Mouse (Mus musculus) bone marrow macrophage, adult 2 months (primary cell): ENCODE measurements around the gene Trpc4. TPM values are rescaled to one million over a fixed set of nuclear protein-coding genes. Genes with fewer than 3 reads are reported as not detected.

Experiments
- H3K27ac ChIP-seq: 2 replicates; pipeline ENCODE4 v1.5.1; 2012; ENCODE audit warnings: low read depth, low read length; ENCODE audit not compliant: insufficient read depth
- H3K4me1 ChIP-seq: 2 replicates; pipeline ENCODE4 v1.6.1; 2012; ENCODE audit warnings: low read length; ENCODE audit not compliant: control insufficient read depth, insufficient read depth
- H3K4me3 ChIP-seq: 2 replicates; pipeline ENCODE4 v1.5.1; 2012; ENCODE audit warnings: mild to moderate bottlenecking, low read length, moderate library complexity; ENCODE audit not compliant: insufficient read depth
- CTCF ChIP-seq: IDR thresholded peaks from 2 replicates; pipeline ENCODE4 v1.5.1; 2012; ENCODE audit warnings: low read depth, mild to moderate bottlenecking, low read length, moderate library complexity
- POLR2A ChIP-seq: IDR thresholded peaks from 2 replicates; pipeline ENCODE4 v1.6.1; 2012; ENCODE audit warnings: mild to moderate bottlenecking, low read depth, low read length, borderline replicate concordance
- polyA plus RNA-seq: library from polyadenylated mRNA; stranded (reverse); fragments of >200 nt; gene quantifications from 2 replicates; pipeline ENCODE4 v1.2.4, GENCODE M21; 2012; ENCODE audit not compliant: missing spikeins, insufficient read depth, insufficient read length

Trpc4 gene
- polyA plus RNA-seq, 1 experiment = not detected

DNA sequence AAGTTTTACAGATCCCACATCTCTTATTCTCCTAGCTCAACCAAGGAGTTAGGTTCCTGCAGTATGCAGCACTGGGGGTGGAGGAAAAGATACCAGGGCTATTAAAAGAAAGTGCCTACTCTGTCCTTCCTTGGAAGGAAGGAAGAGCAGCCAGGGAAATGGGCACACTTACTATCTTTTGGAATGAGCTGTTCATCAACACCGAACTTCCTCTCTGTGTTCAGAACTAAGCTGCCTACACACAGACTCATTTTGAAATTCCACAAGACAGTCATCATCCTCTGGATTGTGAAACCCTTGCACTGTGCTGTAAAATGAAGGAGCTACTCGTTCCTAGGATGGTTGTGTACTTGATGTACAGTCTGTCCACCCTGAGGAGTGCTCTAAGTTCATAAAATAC lies 90.6 kb downstream of the Trpc4 start:
- Histone ChIP-seq H3K4me1 (peaks cover 5% of the 10 kb centered on the region), H3K27ac (peak overlapping the region; percentile 73), H3K4me3 (no peak overlapping the region)
- TF ChIP-seq CTCF = no peak
- TF ChIP-seq POLR2A = no peak

DNA sequence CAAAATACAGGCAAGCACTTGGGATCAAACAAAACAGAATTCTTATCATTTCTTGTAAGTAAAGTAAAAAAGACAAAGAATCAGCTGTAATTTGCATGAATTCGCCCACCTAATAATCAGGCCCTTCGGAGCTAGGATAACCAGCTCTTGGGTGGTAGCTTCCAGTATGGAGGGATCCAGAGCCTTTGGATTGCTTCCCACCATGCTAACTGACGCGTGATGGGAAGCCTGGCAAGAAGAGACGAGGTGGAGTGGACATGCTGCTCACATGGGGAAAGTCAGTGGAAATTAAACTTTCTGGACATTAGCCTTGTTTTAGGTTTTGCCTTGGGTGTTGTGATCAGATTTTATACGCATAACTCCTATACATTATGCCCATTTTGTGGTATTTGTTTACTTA lies 93.5 kb downstream of the Trpc4 start:
- H3K4me3 ChIP-seq = no peak overlapping the region
- H3K27ac ChIP-seq = no peak overlapping the region
- peaks cover 5% of the 10 kb centered on the region for H3K4me1 ChIP-seq
- TF ChIP-seq CTCF (no peak), POLR2A (no peak)

DNA sequence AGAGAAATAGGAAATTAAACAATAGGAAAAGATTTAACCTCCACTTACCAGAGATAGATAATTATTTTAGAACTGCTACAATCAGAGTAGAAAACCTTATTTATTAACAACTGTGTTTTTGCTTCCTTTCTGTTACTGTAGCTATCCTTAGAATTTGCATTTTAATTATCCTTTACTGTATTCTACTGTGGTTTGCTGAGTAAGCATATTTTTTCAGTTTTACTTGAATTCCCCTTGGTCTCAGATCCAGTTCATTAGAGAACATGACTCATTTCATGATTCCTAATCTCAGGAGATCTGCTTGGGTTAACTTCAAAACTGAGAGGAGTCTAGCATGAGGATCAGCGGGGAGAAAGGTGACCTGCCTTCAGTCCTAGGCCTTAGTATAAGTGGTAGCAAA lies 111.1 kb downstream of the Trpc4 start:
- H3K4me1 ChIP-seq = no peaks in the 10 kb centered on the region
- H3K27ac ChIP-seq = no peak overlapping the region
- H3K4me3 ChIP-seq = no peak overlapping the region
- TF ChIP-seq POLR2A (no peak), CTCF (no peak)

DNA sequence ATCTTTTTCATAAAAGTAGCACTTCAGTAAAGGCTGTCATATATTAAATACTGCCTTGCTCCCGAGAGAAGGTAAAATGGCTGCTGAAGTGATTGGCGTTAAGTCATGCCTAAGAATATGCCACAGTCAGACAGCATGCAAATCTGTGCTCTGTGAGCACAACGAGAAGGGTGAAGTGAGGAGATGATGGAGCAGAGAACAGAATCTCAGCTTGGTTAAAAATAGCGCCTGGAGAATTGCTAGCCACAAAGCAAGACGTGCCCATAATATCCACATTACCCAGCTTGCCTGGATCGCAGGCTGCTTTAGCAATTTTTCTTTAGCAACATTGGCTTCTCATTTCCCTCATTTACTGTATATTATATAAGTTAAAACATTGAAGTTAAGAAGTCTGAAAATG lies 113.3 kb downstream of the Trpc4 start:
- Histone ChIP-seq H3K4me3 (no peak overlapping the region), H3K27ac (no peak overlapping the region), H3K4me1 (no peaks in the 10 kb centered on the region)
- no peak for TF ChIP-seq CTCF
- no peak for TF ChIP-seq POLR2A

DNA sequence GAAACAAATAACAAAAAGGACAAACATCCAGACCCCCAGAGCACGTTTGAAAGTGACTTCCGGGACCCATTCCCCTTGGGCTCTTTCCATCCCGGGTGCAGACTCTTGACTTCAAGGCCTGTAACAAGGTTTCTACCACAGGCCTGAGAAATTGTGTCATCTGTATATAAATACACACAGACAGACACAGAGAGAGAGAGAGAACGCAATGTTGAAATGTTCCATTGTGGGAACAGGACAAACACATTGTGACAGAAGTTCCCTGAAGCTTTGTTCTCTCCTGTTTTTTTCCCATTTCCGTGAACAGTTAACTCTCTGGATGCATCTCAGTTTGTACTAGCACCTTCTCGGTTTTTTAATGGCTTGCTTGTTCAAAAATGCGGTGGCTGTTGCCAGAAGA lies 118.8 kb downstream of the Trpc4 start:
- TF ChIP-seq POLR2A (no peak), CTCF (no peak)
- Histone ChIP-seq H3K4me1 (no peaks in the 10 kb centered on the region), H3K4me3 (no peak overlapping the region), H3K27ac (no peak overlapping the region)

DNA sequence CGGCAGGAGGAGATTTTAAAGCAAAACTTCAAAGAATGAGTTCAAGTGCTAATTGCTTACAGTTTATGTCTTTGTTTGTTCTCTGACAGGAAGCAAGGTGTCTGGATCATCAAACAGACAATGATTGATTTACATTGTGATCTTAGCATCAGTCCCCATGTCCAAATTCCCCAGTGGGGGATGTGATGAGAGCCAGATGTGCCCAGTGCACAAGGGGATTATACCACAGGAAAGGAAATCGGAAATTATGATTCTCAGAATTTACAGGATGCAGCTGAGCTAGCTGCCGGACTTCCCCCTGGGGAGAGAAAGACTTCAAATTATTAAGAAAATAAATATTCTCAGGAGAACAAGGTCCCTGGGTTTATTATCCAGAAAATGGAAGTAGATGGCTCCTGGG lies 133.9 kb downstream of the Trpc4 start:
- no peak overlapping the region for H3K4me3 ChIP-seq
- no peaks in the 10 kb centered on the region for H3K4me1 ChIP-seq
- no peak overlapping the region for H3K27ac ChIP-seq
- no peak for TF ChIP-seq CTCF
- no peak for TF ChIP-seq POLR2A

DNA sequence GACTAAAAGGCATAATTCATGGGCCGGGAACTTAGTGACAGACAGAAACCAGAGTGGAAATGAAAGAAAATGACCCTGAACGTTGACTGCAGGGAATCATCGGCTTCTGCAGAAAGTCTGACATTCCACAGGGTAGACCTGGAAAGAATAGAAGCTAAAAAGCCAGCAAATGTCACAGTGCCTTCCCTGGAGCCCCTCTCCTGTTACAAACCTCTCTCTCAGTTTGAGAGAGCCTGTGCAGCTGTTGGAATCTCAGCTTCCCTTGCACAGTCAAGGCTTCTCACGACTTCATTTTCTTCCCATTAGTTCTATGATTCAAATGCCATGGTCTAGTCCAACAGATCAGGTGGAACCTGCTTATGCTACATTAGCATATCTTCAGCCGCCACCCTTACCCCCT lies 154.8 kb downstream of the Trpc4 start:
- Histone ChIP-seq H3K27ac (no peak overlapping the region), H3K4me1 (no peaks in the 10 kb centered on the region), H3K4me3 (no peak overlapping the region)
- no peak for TF ChIP-seq POLR2A

DNA sequence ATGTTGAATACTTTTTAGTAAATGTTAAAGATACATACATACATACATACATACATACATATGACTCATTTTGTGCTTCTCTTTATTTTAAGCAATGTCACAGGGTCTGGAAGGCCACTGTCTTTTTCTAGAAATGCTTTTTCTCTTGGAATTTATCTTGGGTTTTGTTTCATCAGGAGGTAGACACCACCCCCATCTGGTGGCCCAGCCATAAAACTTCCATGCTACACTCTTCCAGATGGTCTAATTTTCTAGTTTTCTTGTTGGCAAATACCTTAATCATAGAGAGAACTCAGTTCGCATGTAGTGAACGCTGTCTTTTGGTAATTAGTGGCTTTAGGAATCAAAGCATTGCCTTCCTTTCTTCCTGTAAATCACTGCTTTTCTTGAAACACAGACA lies 158.2 kb downstream of the Trpc4 start:
- Histone ChIP-seq H3K4me1 (no peaks in the 10 kb centered on the region), H3K4me3 (no peak overlapping the region), H3K27ac (no peak overlapping the region)
- no peak for TF ChIP-seq POLR2A
- TF ChIP-seq CTCF = no peak

DNA sequence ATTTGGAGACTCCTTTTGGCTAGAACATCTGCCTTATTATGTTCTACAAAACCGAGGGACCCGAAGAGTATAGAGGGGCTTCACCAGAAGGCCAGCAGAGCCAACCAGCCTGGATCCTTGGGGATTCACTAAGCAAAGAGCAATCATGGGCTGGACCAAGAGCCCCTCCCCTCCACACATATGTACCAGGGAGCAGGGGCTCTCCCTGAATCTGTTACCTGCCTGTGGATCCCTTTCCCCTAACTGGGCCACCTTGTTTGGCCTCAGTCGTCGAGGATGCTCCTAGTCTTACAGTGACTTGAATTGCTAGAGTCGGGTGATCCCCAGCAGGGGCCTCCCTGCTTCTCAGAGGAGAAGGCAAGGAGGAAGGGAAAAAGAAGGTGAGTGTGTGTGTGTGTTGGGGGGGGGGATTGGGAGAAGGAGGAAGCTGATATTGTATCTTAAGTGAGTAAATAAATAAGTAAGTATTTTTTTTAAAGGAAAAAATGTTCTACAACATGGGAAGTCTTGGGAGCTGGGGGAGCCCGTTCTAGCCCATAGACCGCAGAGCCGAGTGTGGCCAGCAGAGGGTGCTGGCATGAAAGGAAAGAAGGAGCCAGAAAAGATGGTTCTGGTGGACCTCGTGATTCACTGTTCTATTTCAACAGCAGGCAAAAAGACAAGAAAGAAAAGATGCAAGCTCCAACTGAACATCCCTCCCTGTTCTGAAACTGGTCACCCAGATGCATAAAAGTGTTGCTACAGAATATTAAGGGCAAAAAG lies 197.2 kb downstream of the Trpc4 start:
- H3K4me3 ChIP-seq = no peak overlapping the region
- H3K27ac ChIP-seq = no peak overlapping the region
- H3K4me1 ChIP-seq = no peaks in the 10 kb centered on the region
- TF ChIP-seq CTCF (peak; percentile 69; the same call in 1 of the 2 replicates), POLR2A (no peak)

DNA sequence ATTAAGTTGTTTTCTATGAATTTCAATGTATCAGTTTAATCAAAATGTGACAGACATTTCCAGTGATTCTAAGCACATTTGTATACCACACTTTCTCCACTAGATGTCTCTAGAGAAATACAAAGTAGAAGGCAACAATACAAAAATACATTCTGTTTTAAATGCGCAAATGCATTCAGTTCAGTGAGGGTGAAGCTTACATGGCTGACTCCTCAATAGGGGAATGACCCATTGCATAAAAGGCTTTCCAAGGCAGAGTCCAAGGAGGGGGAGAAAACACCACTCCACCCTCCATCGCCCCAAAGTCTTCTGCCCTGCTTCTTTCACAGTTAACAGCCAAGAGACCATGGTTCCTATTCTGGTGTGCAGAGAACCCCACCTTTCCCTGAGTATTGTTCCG lies 201.7 kb downstream of the Trpc4 start:
- H3K4me3 ChIP-seq = no peak overlapping the region
- peaks cover 2% of the 10 kb centered on the region; the same call in 1 of the 2 replicates for H3K4me1 ChIP-seq
- H3K27ac ChIP-seq = no peak overlapping the region
- TF ChIP-seq POLR2A = no peak
- TF ChIP-seq CTCF = no peak
